Mouse (Mus musculus) neural tube, embryonic 13.5 days (tissue): ENCODE data around the gene Gm42791. TPM values are rescaled to one million over a fixed set of nuclear protein-coding genes. Genes with fewer than 3 reads are reported as not detected.

ENCODE experiments used
- ATAC-seq: fragments of 200-750 bp; cut with Nextera tagmentation; 2 replicates; pipeline ENCODE4 v1.8.0; 2017; ENCODE audit warnings: low read depth, mild to moderate bottlenecking, moderate TSS enrichment, moderate library complexity
- H3K27ac ChIP-seq: fragments of 300-500 bp; sonication (generic); replicated peaks from 2 replicates; pipeline ENCODE4 v1.5.1; 2015; ENCODE audit warnings: moderate library complexity, mild to moderate bottlenecking, inconsistent platforms
- H3K27me3 ChIP-seq: fragments of 300-500 bp; sonication (generic); 2 replicates; pipeline ENCODE4 v1.6.1; 2015; ENCODE audit warnings: mild to moderate bottlenecking, inconsistent platforms
- H3K36me3 ChIP-seq: fragments of 300-500 bp; sonication (generic); 2 replicates; pipeline ENCODE4 v1.6.1; 2015; ENCODE audit warnings: mild to moderate bottlenecking, inconsistent platforms
- H3K4me1 ChIP-seq: fragments of 300-500 bp; sonication (generic); replicated peaks from 2 replicates; pipeline ENCODE4 v1.6.1; 2015; ENCODE audit warnings: inconsistent platforms
- H3K4me2 ChIP-seq: fragments of 300-500 bp; sonication (generic); 2 replicates; pipeline ENCODE4 v1.6.1; 2015; ENCODE audit warnings: inconsistent platforms, mild to moderate bottlenecking, moderate library complexity
- H3K4me3 ChIP-seq: fragments of 300-500 bp; sonication (generic); 2 replicates; pipeline ENCODE4 v1.5.1; 2015; ENCODE audit warnings: mild to moderate bottlenecking, inconsistent platforms
- H3K9ac ChIP-seq: fragments of 300-500 bp; sonication (generic); 2 replicates; pipeline ENCODE4 v1.6.1; 2015; ENCODE audit warnings: moderate library complexity, mild to moderate bottlenecking, inconsistent platforms
- H3K9me3 ChIP-seq: fragments of 300-500 bp; sonication (generic); 2 replicates; pipeline ENCODE4 v1.6.1; 2016; ENCODE audit warnings: inconsistent platforms
- WGBS: fragments of 180-500 bp; shearing (Covaris S2); methylation state at CpG from one replicate; pipeline ENCODE4 v1.1.7; 2015; 5-methylcytosine and 5-hydroxymethylcytosine counted together
- polyA plus RNA-seq: library from polyadenylated mRNA; unstranded; fragments of >200 nt; fragmentation: Nextera tagmentation; extraction: Ambion mirVana; gene quantifications from 2 replicates; pipeline ENCODE4 v1.2.1, GENCODE M21; 2015

Gm42791 gene
- polyA plus RNA-seq, 1 experiment from 2014 or later: 0.74 TPM

DNA sequence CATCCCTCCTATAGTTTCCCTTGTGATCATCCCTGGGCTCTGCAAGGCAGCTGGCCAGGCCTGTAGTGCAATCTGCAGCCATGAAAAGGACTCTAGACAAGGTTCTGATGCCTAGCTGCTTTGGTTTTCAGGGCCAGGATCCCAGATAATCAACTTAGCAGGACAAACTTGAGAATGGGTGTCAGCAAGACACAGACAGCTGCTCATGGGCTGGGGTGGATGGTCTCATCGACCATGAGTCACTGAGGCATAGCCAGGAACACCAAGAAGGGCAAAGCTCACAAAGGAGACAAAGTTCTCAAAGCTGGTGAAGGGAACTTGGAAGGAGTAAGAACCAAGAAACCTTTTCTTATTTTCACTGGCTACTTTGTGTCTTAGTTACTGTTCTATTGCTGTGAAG lies 63.6 kb downstream of the Gm42791 start:
- no peak for ATAC-seq
- H3K9me3 ChIP-seq: no peaks in the 10 kb centered on the region
- H3K9ac ChIP-seq: no peak overlapping the region
- no peak overlapping the region for H3K4me2 ChIP-seq
- WGBS: 90% methylated on average over 1 of the region's 1 CpGs
- no peak overlapping the region for H3K4me3 ChIP-seq
- peaks cover 27% of the 10 kb centered on the region for H3K4me1 ChIP-seq
- H3K36me3 ChIP-seq: peaks cover under 1% of the 10 kb centered on the region; the same call in 1 of the 2 replicates
- H3K27me3 ChIP-seq: no peaks in the 10 kb centered on the region
- no peak overlapping the region for H3K27ac ChIP-seq

DNA sequence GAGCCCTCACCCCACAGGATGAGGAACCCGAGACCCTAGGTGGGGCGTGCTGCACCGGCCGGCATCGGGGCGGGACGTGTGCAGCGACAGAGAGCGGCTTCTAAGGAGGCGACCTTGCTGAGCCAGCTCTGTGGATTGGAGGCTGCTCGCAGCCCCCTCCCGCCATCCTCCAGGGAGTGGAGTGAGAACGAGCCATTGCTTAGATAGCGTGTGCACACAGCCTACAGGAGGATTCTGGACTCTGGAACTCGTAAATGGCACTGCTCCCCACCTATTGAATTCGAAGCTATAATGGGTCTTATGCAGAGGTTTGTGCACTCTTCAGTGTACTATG lies 65.9 kb downstream of the Gm42791 start, which contains the start of gene Katnal1:
Katnal1 (minus strand) TSS at position 205 of the 334 bp plus-strand sequence.
- Histone ChIP-seq H3K9ac (peak within 1 kb of the TSS; percentile 86), H3K36me3 (peaks cover 15% of the 10 kb centered on the region), H3K27me3 (no peaks in the 10 kb centered on the region), H3K4me1 (peaks cover 24% of the 10 kb centered on the region), H3K4me2 (peak within 1 kb of the TSS; percentile 67), H3K9me3 (no peaks in the 10 kb centered on the region), H3K27ac (peak within 1 kb of the TSS; percentile 98), H3K4me3 (peak within 1 kb of the TSS; percentile 71)
- ATAC-seq: no peak; the same call in 1 of the 2 replicates
- WGBS: 2% methylated on average over 16 of the region's 16 CpGs

DNA sequence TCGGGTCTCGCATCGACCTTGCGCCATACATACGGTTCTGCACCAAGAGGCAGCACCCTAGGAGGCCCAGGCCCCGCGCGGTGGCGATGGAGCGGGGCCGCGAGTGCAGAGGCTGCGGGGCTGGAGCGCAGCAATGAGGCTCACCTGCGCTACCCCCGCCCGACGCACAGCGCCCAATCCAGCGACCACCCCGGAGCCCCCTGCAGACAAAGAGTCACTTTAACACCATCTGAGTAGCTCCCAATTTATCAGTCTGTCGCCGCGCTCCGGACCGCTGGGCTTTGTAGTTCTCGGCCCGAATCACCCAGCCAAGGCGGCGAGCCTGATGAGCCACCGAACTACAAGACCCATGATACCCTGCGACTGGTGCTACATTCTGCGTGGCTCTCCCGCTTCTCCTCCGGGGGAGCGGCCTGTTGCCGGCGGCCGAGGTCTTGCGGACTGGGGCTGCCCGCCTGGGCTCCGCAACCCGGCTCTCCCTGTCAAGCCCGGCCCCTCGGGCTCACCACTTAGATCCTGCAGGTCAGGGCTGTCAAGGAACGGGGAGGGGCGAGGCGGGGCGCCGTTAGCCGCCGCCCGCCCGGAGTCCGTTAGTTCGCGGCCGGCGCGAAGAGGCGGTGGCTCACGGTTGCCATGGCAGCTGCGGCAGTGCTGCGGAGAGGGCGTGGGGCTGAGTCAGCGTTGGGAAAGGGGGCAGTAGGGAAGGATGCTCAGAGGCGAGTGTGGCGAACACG lies 66.4 kb downstream of the Gm42791 start:
- WGBS: under 1% methylated on average over 69 of the region's 69 CpGs
- peaks cover 15% of the 10 kb centered on the region for H3K36me3 ChIP-seq
- H3K4me3 ChIP-seq: peak overlapping the region; percentile 71
- no peaks in the 10 kb centered on the region for H3K27me3 ChIP-seq
- H3K4me1 ChIP-seq: peaks cover 24% of the 10 kb centered on the region
- ATAC-seq: peak; percentile 99
- H3K9me3 ChIP-seq: no peaks in the 10 kb centered on the region
- peak overlapping the region; percentile 86 for H3K9ac ChIP-seq
- peak overlapping the region; percentile 98 for H3K27ac ChIP-seq
- peak overlapping the region; percentile 67 for H3K4me2 ChIP-seq

DNA sequence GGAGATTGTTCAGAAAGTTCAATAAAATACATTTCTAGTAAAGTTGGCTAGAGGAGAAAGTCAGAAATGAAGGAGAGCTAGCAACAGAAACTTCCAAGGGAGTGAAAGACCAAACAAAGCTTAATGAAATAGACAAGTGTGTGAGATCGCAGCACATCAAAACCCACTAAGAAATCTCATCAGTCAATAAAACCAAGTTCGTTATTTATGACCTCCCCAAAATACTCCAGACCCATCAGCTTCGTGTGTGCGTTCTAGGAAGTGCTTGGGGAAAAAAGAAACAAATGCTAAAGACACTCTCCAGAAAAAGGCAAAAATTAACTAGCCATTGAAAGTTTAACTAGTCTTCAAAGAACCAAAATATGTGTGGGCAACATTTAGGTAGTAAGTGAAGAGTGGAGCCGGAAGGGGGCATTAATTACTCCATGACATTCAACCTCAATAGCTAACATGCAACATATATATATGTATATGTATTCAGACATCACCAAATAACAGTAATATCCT lies 67.2 kb downstream of the Gm42791 start:
- ATAC-seq: no peak

DNA sequence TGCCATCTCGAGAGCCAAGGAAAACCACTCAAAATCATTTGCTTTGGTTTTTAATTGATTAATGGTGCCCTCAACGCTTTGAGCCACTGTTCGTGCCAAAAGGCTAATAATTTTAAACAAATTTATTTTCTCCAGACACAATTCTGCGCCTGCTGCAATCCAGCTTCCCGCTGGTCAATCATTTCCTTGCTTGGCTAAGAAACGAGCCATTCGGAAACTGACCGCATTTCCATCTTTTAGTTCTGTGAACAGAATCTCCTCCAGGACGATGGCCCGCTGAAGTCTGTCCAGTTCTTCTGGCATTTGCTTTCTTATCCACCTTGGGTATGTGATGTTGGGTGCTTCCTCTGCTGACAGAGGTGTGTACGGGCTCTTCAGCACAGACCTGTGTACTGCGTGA lies 70.4 kb downstream of the Gm42791 start:
- peaks cover 26% of the 10 kb centered on the region for H3K4me1 ChIP-seq
- peaks cover 24% of the 10 kb centered on the region for H3K36me3 ChIP-seq
- 88% methylated on average over 12 of the region's 12 CpGs for WGBS
- no peak overlapping the region for H3K4me3 ChIP-seq
- no peaks in the 10 kb centered on the region for H3K9me3 ChIP-seq
- no peak overlapping the region for H3K9ac ChIP-seq
- H3K27ac ChIP-seq: no peak overlapping the region
- no peak overlapping the region for H3K4me2 ChIP-seq
- no peak for ATAC-seq
- no peaks in the 10 kb centered on the region for H3K27me3 ChIP-seq

More for the DNA sequence above, 67.2 kb downstream of the Gm42791 start:
- Histone ChIP-seq H3K9me3 (no peaks in the 10 kb centered on the region), H3K9ac (peak overlapping the region; percentile 86), H3K4me2 (peak overlapping the region; percentile 67), H3K27me3 (no peaks in the 10 kb centered on the region), H3K4me3 (peak overlapping the region; percentile 71), H3K27ac (peak overlapping the region; percentile 98), H3K36me3 (peaks cover 15% of the 10 kb centered on the region), H3K4me1 (peaks cover 26% of the 10 kb centered on the region)
- WGBS: 49% methylated on average over 5 of the region's 5 CpGs

DNA sequence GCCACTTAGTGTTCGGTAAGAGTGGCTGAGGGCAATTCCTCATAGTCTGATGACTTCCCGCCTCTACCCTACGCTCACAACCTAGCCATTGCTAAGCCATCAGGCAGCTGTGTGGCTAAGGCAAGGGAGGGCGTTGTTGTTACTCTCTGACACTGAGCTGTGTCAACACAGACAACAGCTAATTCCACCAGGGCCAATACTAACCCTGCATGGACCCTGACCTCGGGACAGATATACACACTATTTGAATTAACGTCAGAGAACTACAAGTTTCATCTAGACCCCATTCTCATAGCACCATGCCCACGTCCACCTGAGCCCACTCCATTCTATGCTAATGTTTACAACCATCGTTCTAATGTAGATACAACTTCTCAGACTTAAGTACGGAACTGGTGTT lies 70.9 kb downstream of the Gm42791 start:
- no peak overlapping the region for H3K4me2 ChIP-seq
- no peak overlapping the region for H3K27ac ChIP-seq
- no peaks in the 10 kb centered on the region for H3K9me3 ChIP-seq
- no peak overlapping the region for H3K4me3 ChIP-seq
- WGBS: 82% methylated on average over 9 of the region's 9 CpGs
- no peak overlapping the region for H3K9ac ChIP-seq
- ATAC-seq: no peak
- H3K36me3 ChIP-seq: peaks cover 29% of the 10 kb centered on the region
- peaks cover 21% of the 10 kb centered on the region for H3K4me1 ChIP-seq
- no peaks in the 10 kb centered on the region for H3K27me3 ChIP-seq

DNA sequence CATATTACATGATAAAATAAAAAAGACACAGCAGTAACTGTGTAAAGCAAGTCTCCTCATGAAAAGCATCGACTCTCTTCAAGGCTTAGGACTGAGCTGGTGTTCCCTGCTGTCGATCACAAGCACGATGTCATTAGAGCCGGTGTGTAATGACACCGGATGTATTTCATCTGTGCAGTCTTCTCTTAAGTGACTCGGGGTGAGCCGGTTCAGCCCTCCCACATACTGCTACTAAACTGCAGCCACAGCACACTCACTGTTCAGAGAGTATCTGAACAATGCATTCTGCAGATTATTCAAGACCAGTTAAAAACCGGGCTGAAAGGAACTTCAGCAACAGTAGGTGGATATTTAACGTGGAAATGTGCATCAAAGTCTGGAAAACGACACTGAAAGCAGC lies 71.5 kb downstream of the Gm42791 start:
- Histone ChIP-seq H3K27me3 (no peaks in the 10 kb centered on the region), H3K9ac (no peak overlapping the region), H3K4me3 (no peak overlapping the region), H3K4me2 (no peak overlapping the region), H3K9me3 (no peaks in the 10 kb centered on the region), H3K27ac (no peak overlapping the region), H3K36me3 (peaks cover 36% of the 10 kb centered on the region), H3K4me1 (peaks cover 20% of the 10 kb centered on the region)
- 74% methylated on average over 10 of the region's 10 CpGs for WGBS
- ATAC-seq: no peak

DNA sequence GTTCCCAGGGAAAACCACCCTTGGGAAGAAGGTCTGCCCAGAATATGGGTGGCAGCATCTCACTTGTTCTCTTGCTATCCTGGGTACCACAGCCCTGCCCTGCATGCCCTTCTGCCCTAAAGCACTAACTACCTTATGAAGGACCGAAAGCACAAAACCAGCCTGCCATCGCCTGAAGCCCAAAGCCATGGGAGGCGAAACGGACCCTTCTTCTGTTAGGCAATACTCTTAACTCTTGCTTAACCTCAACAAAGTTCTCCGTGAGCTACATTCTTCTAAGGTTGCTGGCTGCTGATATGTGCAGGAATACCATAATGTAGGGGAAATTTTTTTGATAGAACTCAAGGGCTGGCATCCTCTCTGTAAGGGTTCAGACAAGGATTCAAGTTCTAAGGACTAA lies 72.2 kb downstream of the Gm42791 start:
- 88% methylated on average over 5 of the region's 5 CpGs for WGBS
- ATAC-seq: no peak

DNA sequence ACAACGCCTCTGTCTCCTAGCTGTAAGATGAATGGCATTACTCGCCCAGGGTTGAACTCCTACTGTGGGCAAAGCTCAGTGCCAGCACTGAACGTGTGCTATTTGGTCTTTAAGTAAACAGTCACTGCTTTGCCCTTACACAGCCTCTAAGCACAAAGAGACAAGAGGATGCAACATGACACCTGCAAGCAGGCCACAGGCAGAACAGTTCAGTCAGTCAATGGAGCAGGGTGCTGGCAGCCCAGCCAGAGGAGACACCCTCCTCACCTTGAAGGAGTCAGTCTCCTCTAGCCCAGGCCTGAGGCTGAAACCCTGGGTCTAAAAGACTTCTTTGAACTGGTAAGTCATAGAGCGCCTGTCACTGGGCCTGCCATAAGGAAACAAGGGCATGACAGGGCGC lies 76.9 kb downstream of the Gm42791 start:
- WGBS: 71% methylated on average over 5 of the region's 5 CpGs
- Histone ChIP-seq H3K4me3 (no peak overlapping the region), H3K27me3 (no peaks in the 10 kb centered on the region), H3K4me1 (no peaks in the 10 kb centered on the region), H3K9ac (no peak overlapping the region), H3K4me2 (no peak overlapping the region), H3K36me3 (peaks cover 49% of the 10 kb centered on the region), H3K9me3 (no peaks in the 10 kb centered on the region), H3K27ac (no peak overlapping the region)
- ATAC-seq: no peak

More for the DNA sequence above, 72.2 kb downstream of the Gm42791 start:
- no peak overlapping the region for H3K27ac ChIP-seq
- no peak overlapping the region for H3K4me3 ChIP-seq
- H3K4me2 ChIP-seq: no peak overlapping the region
- H3K9me3 ChIP-seq: no peaks in the 10 kb centered on the region
- H3K9ac ChIP-seq: no peak overlapping the region
- H3K27me3 ChIP-seq: no peaks in the 10 kb centered on the region
- H3K4me1 ChIP-seq: peaks cover 18% of the 10 kb centered on the region
- H3K36me3 ChIP-seq: peaks cover 42% of the 10 kb centered on the region

DNA sequence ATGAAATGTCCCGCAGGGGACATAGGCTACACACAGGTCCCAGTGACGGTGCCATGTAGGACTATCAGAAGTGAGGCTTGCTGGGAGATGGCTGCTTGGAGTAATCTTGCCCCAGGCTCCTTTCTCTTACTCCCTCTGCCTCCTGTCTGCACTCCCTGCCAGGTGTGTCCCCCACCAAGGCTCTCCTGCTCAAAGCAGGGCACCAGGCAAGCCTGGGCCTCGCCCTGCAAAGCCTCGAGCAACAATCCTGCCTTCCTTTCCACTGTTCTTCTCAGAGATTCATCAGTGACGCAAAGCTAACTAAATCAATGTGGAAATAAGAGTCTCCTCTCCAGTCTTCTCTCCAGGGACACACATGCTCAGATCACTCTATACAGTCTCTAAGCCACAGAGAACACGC lies 78.2 kb downstream of the Gm42791 start:
- Histone ChIP-seq H3K9ac (no peak overlapping the region), H3K27me3 (no peaks in the 10 kb centered on the region), H3K4me2 (no peak overlapping the region), H3K4me3 (no peak overlapping the region), H3K27ac (no peak overlapping the region), H3K4me1 (no peaks in the 10 kb centered on the region), H3K9me3 (no peaks in the 10 kb centered on the region), H3K36me3 (peaks cover 58% of the 10 kb centered on the region)
- WGBS: 89% methylated on average over 6 of the region's 6 CpGs
- no peak for ATAC-seq

DNA sequence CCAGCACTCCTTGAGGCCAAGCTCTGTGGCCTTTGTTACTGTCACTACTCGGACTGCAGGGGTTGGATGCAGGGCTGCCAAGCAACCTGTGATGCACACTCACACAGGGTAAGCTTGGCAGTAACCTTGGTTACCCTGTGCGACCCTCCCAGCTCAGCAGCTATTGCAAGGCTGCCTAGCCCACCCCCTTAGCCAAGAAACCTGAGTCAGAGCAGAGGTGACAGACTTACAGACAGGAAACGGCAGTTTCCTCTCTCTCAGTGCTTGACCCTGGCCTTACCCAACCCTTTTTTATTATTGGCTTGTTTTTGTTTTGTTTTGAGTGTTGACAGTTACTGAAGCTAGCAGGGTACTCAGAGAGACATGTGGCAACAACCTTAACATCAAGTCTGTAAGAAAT lies 82.7 kb downstream of the Gm42791 start:
- ATAC-seq: no peak
- H3K36me3 ChIP-seq: peaks cover 38% of the 10 kb centered on the region
- no peak overlapping the region for H3K4me2 ChIP-seq
- no peaks in the 10 kb centered on the region for H3K9me3 ChIP-seq
- H3K27me3 ChIP-seq: no peaks in the 10 kb centered on the region
- H3K4me1 ChIP-seq: peaks cover 21% of the 10 kb centered on the region
- H3K27ac ChIP-seq: no peak overlapping the region
- H3K4me3 ChIP-seq: no peak overlapping the region
- 70% methylated on average over 3 of the region's 3 CpGs for WGBS
- H3K9ac ChIP-seq: no peak overlapping the region

DNA sequence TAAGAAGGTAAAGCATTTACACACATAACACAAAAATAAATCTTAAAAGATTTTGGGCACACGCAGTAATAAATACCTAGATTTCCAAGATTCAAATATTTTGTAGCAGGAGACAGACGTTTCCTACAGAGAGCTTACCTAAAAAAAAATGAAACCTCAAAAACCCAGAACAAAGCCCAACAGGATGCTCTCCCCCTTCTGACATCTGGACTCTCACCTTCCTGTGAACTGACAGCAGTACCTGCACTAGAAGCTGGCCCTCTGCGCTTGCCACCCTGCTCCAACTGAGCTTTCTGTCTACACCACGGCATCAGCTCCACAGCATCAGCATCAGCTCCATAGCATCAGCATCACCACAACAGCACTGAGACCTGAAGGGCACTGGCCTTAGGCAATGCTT lies 84.9 kb downstream of the Gm42791 start:
- H3K4me1 ChIP-seq: peaks cover 31% of the 10 kb centered on the region
- H3K36me3 ChIP-seq: peaks cover 28% of the 10 kb centered on the region
- no peaks in the 10 kb centered on the region for H3K27me3 ChIP-seq
- ATAC-seq: no peak
- 94% methylated on average over 4 of the region's 4 CpGs for WGBS
- H3K9ac ChIP-seq: no peak overlapping the region
- no peaks in the 10 kb centered on the region for H3K9me3 ChIP-seq
- no peak overlapping the region for H3K4me2 ChIP-seq
- H3K27ac ChIP-seq: no peak overlapping the region
- H3K4me3 ChIP-seq: no peak overlapping the region

DNA sequence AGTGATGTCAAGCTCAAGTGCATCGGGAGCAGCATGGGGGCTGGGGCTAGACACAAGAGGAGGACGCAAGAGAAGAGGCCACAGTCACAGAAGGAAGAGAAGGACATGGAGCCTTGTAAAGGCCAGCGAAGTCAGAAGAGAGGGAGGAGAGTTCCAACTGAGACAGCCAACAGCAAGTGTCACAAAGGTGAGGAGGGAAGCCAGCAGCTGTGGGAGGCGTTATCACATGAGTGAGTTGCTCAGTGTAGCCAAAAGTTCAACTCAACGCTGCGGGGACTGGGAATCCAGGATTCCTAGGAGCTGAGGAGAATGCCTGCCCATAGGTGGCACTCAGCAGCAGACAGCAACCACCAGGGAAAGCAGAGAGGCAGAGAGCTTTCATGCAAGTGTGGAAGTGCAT lies 85.5 kb downstream of the Gm42791 start:
- peak overlapping the region; percentile 72 for H3K27ac ChIP-seq
- no peak overlapping the region for H3K4me3 ChIP-seq
- no peaks in the 10 kb centered on the region for H3K27me3 ChIP-seq
- peak overlapping the region; percentile 31; the same call in 1 of the 2 replicates for H3K9ac ChIP-seq
- 36% methylated on average over 6 of the region's 6 CpGs for WGBS
- peaks cover 32% of the 10 kb centered on the region for H3K4me1 ChIP-seq
- H3K4me2 ChIP-seq: no peak overlapping the region
- no peaks in the 10 kb centered on the region for H3K9me3 ChIP-seq
- peaks cover 29% of the 10 kb centered on the region for H3K36me3 ChIP-seq
- ATAC-seq: no peak
